Mouse (Mus musculus) gastrocnemius, postnatal 25 days (tissue): ENCODE measurements around the gene Bcl7c. TPM values are rescaled to one million over a fixed set of nuclear protein-coding genes. Genes with fewer than 3 reads are reported as not detected.
"Not testable (repeated sequence)": the region's sequence is repeated elsewhere in the genome, so short reads cannot be mapped to it uniquely, and the experiment has no call there.

Experiments
- DNase-seq: peaks from one replicate; pipeline ENCODE4 v3.0.0; 2022
- long read RNA-seq, 2 experiments: library from polyadenylated mRNA; stranded (forward); transcript quantifications; one replicate each; pipeline ENCODE4 v2.0.0; 2021
- total RNA-seq, 2 experiments: library from RNA; stranded (reverse); gene quantifications; 1 replicate in 1 of 2; 2 replicates in 1 of 2; pipeline ENCODE4 v1.2.3; 2021

Gene Bcl7c
- 10 to 100 TPM; 41.2 to 41.7 TPM for total RNA-seq
- long read RNA-seq, experiment 1, transcript Bcl7c-201 (6 exons, 1,132 nt) = major isoform, 44 of 59 reads
- long read RNA-seq, experiment 1, partial matches to known transcripts = 5 of 59 reads
- long read RNA-seq, experiment 1, other reads (novel, unspliced or antisense) = 9 of 59 reads
- long read RNA-seq, experiment 2, transcript Bcl7c-201 (6 exons, 1,132 nt) = major isoform, 37 of 48 reads
- long read RNA-seq, experiment 2, partial matches to known transcripts = 4 of 48 reads
- long read RNA-seq, experiment 2, other reads (novel, unspliced or antisense) = 6 of 48 reads

DNA sequence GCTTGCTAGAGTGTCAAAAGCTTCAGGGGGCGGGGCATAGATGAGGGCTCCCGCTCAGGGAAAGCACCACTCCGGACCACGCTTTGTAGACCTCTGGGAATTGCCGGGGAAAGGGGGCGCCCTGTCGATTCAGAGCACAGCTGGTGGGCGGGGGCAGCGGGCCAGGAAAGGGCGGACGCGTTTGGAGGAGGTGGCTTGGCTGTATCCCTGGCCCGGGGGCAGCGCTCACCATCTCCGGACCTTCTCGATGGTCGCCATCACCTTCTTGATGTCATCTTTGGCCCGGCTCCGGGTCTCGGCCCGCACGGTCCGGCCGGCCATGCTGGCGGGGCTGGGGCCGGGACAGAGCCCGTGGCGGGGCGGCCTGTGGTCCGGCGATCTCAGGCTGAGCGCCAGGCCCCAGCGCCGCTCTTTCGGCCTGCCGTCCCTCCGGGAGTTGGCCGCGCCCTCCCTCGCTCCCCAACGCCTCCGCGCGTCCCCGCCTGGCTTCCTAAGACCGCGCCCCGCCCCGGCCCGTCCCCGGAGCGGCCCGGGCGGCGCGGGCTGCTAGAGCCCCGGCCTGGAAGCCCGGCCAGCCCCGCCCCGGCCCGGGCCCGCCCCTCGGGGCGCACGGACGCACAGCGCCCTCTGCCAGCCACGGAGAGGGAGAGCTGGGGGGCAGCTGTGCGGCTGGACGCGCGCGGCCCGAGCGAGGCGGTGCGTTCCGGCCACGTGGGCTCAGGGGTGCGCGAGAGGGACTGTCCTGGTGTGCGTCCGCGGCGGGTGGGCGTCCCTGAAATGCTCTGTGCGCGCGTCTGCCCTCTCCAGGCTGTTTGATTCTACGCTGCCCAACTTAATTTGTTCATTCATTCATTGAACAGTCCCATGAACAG lies at the start of gene Bcl7c:
TSS of gene Bcl7c (minus strand) at position 727 of the 872 bp plus-strand sequence.
- DNase-seq = peak; percentile 91

GRCm38 (mm10) chr7:127753741-127754140 lies 45.0 kb upstream of the Bcl7c start:
- no peak for DNase-seq

DNA sequence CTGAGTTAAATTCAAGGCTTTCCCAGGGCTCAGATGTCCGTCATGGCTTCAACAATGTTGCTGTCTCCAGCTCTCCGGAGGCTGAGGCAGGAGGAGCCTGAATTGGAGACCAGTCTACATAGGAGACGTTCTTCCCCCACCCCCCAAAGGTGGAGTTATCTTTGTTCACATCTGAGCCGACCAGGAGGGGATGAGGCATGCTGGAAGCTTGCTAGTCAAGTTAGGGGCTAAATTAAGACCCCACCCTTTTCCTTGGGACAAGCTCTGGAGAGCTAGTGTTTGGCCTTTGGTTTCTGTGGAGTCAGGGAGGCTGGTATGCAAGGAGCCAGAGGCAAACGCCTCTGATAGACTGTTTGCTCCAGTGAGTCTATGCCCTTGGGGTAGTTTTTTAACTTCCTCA lies 44.4 kb upstream of the Bcl7c start:
- no peak for DNase-seq

DNA sequence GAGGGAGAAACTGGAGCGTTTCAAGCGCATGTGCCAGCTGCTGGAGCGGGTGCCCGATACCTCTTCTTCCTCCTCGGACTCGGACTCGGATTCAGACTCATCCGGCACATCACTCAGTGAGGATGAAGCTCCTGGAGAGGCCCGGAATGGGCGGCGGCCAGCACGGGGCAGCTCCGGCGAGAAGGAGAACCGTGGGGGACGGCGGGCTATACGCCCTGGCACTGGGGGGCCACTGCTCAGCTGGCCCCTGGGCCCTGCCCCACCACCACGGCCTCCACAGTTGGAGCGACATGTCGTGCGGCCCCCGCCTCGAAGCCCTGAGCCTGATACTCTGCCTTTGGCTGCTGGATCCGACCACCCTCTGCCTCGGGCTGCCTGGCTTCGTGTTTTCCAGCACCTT lies 43.3 kb upstream of the Bcl7c start:
- DNase-seq = no peak

DNA sequence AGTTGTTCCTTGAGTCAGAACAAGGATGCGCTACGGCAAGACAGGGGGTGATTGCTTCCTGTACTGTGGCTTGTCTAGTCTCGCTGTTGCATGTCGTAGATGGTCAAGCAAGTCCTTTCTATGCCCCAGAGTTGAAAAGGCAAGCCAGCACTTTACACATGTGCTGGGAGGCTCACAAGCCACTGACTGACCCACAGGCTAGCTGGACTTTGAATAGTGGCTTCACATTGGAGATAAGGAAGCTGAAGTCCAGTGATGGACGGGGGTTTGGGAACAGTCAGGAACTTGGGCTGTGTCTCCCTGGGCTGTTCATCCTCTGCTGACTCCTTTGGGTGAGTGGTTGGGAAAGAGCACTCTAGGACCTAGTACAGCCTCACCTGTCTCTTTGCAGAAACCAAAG lies 42.9 kb upstream of the Bcl7c start:
- DNase-seq = no peak

- no peak for DNase-seq
These were observed 41.7 kb upstream of the Bcl7c start for GRCm38 (mm10) chr7:127750131-127751127.

DNA sequence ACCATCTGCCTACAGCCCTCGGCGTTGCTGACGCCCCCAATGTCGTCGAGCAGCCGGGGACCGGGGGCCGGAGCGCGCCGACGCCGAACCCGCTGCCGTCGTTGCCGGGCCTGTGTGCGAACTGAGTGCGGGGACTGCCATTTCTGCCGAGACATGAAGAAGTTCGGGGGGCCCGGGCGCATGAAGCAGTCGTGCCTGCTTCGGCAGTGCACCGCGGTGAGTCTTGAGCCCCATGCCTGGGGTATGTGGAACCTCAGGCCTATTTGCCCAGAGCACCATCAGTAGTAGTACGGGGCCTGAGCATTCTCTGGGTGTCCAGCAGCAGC lies 39.5 kb upstream of the Bcl7c start:
- no peak for DNase-seq

- DNase-seq = no peak
These were observed 39.0 kb upstream of the Bcl7c start for GRCm38 (mm10) chr7:127747559-127748234.

DNA sequence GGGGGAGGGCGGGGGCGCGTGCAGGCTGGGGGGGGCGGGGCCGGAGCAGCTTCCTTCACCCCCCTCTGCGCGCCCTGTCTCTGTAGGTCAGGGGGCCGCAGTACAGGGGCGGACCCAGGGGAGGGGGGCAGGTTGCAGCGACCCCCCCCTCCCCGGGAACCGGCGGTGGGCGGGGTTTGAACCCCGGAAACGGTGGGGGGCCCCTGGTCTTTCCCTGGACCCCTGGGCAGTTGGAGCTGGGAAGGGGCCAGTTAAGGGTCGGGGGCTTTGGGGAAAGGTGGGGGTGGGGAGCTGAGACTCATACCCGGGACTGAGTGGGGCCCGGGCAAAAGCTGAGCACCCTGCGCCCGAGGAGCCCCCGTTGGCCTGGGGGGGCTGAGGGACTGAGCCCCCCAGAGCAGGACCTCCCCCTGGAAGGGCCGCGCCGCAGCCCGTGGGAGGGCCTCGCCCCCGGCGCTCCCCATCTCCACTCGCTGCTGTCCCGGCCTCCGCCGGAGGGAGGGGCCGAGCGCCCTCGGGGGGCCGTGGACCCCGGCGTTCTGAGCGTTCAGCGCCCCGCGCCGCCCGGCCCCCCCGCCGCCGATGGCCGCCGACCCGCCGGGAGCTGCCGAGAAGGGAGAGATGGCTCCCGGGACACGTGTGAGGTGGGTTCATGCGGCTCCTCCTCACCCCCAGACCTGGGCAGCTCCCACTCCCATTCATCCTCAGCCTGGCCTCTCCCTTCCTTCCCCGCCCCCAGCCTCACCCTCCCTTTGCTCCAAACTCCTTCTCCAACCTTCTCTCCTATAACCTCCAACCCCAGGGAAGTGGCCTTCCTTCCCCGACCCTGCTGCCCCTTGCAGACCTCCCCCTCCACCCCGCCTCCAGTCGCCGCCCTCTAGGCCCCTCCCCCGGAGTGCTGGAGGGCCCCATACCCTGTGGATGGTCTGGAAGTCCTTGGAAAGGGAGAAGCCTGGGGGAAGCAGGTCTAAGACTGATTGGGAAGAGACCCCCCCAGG lies 38.1 kb upstream of the Bcl7c start:
- DNase-seq = peak; percentile 56

- peak; percentile 97 for DNase-seq
These were observed 37.1 kb upstream of the Bcl7c start for GRCm38 (mm10) chr7:127745652-127746493.

- peak; percentile 92 for DNase-seq
These were observed 36.5 kb upstream of the Bcl7c start for GRCm38 (mm10) chr7:127745251-127745651.

DNA sequence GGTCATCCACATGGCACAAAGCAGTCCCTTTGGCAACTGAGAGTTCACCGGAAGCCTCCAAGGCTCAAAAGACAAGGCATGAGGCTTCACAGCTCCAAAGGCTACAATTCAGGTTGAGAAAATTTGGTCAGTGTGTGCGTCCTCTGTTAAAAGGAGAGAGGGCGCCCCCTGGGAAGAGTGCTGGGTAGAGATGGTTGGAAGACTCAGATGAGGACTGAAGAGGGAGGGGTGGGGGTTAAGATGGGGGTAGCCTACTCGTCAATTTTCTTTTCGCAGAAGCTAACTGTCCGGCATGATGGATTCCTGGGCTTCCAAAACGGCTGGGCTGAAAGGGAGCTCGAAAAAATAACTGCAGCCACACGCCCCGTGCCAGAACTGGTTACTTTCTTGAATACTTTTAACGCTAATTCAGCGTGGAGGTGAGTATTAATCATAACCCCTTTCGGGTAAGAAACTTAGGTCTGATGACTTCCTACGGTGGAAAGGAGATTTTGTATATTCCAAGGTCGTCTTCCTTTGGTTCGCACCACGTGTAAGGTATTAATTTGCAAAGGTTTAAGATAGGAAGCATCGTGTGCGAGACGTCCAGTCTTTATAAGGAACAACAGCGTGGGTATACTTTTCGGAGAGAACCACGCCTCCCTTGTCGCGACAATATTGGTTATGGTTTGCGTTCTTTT lies 35.8 kb upstream of the Bcl7c start, which contains the start of gene Fbxl19:
TSS of gene Fbxl19 (plus strand) at position 178 of the 680 bp plus-strand sequence.
- peak; percentile 54 for DNase-seq

GRCm38 (mm10) chr7:127732066-127732465 lies 23.3 kb upstream of the Bcl7c start, which contains the start of gene Ctf2:
Gene Ctf2 (minus strand): TSS chr7:127732166.
- DNase-seq = not testable (repeated sequence)

DNA sequence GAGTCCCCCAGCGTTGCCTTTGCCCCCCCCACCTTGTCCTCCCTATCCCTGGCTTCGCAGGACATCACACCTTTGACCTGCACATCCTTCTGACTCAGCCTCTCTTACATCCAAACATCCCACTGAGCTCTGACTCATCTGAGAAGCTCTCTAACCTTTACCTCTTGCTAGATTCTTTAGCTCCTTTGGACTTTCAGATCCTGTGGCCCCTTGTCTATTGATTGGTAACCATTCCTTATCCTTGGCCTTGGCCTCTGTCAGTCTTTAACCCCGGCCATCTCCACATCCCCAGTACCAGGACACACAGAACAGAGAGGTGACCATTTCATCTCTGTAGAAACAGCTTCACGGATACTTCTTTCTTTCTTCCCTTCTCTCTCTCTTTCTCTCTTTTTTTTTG lies 21.4 kb upstream of the Bcl7c start:
- DNase-seq = no peak

DNA sequence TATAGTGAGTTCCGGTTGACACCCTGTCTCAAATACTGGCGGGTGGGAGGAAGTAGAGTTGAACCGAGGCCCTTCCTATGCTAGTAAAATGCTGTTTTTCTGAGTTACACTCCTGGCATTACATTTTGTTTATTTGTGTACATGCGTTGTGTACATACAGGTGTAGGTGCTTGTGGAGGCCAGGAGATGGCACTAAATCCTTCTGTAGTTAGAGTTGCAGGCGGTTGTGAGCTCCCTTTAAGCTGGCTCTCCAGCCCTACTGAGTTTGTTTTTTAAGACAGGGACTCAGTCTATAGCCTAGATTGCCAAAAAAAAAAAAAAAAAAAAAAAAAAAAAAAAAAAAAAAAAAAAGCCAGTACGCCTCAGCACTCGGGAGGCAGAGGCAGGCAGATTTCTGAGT lies 19.2 kb upstream of the Bcl7c start:
- DNase-seq = no peak

- no peak for DNase-seq
These were observed 17.2 kb upstream of the Bcl7c start for GRCm38 (mm10) chr7:127725924-127726323.

DNA sequence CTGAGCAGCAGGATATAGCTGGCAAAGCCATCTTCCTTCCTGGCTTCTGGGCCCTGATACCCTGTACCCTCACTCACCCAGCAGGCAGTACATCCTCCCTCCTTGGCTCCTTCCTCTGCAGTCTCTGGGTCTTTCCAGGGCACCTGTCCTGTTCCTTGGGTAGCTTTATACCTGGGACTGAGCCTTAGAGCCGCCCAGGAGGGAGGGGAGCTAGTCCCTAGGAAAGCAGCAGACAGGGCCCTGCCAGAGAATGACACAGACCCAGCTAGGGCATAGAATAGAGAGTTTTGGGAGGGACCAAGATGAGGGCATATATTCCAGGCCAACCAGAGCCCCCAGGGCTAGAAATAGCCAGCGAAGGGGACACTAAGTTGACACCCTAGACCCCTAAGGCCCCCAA lies 16.8 kb upstream of the Bcl7c start:
- DNase-seq = no peak

GRCm38 (mm10) chr7:127719258-127719657 lies 10.5 kb upstream of the Bcl7c start:
- no peak for DNase-seq

GRCm38 (mm10) chr7:127718339-127718738 lies 9.6 kb upstream of the Bcl7c start:
- DNase-seq = no peak
